In genomic region chr12:25160990-25161843, GRCm38 (mm10) we compare ENCODE assay signal across 10 mouse cellular contexts.
DNase-seq lines count a peak whose midpoint lies in the region; ATAC-seq and TF ChIP-seq lines count a peak whose summit lies in the region.
"Had no signal": no experiment of that assay in that cellular context is flagged by ENCODE, and none has a peak within 500 bp of the region (broad histone marks: within the 10 kb centered on the region; RNA-seq: fewer than 3 reads in every experiment).

No protein-coding gene starts in this region.

- WGBS in kidney, adult 2 months = 61% methylated on average over 15 of the region's 15 CpGs
- 72% methylated on average over 15 of the region's 15 CpGs for WGBS in kidney, embryonic 16.5 days
- WGBS in forebrain, postnatal 0 days = 43% methylated on average over 15 of the region's 15 CpGs
- 69% methylated on average over 15 of the region's 15 CpGs for WGBS in liver, embryonic 15.5 days (ENCODE audit: insufficient replicate concordance)

- H3K36me3 ChIP-seq in kidney, adult 2 months (ENCODE audit: control insufficient read depth, insufficient read depth, low read length) = no peaks in the 10 kb centered on the region
- no peaks in the 10 kb centered on the region for H3K36me3 ChIP-seq in kidney, embryonic 16.5 days (ENCODE audit: insufficient read depth, low read length)
- no peaks in the 10 kb centered on the region for H3K36me3 ChIP-seq in forebrain, postnatal 0 days (ENCODE audit: insufficient read depth)
- no peaks in the 10 kb centered on the region for H3K36me3 ChIP-seq in liver, embryonic 15.5 days (replicated peaks)
- H3K36me3 ChIP-seq: embryonic facial prominence, embryonic 15.5 days; G1E had no signal

- H3K27ac ChIP-seq in kidney, adult 2 months (ENCODE audit: insufficient read depth, low read depth, low read length) = no peak overlapping the region
- H3K27ac ChIP-seq in kidney, embryonic 16.5 days (ENCODE audit: low read length) = no peak overlapping the region
- H3K27ac ChIP-seq in forebrain, postnatal 0 days (ENCODE audit: low read depth, low read length) = no peak overlapping the region
- H3K27ac ChIP-seq in liver, embryonic 15.5 days (replicated peaks) = no peak overlapping the region
- H3K27ac ChIP-seq: embryonic facial prominence, embryonic 15.5 days had no signal

- peak; percentile 75 for DNase-seq in kidney, adult 2 months
- DNase-seq in brain, embryonic 18.5 days (ENCODE audit: low read depth, low spot score) = peak; percentile 12
- no peak for DNase-seq in forebrain, postnatal 0 days
- DNase-seq in cerebellum, adult 11-12 months = no peak
- DNase-seq: thymus, adult 18-20 months had no signal

- ATAC-seq in kidney, embryonic 16.5 days (ENCODE audit: low FRiP score, low TSS enrichment) = no peak
- ATAC-seq in forebrain, postnatal 0 days = peak; percentile 61
- ATAC-seq in liver, embryonic 15.5 days (ENCODE audit: insufficient read depth) = 0 out of 2 replicates have a peak, but pooled peaks have one; percentile 14
- ATAC-seq in monocyte, adult 5-6 weeks (replicated peaks; ENCODE audit: insufficient number of reproducible peaks, low FRiP score, low TSS enrichment, poor library complexity, severe bottlenecking) = no peak

- no peak overlapping the region for H3K4me3 ChIP-seq in kidney, adult 2 months (ENCODE audit: insufficient read depth, low read depth, low read length)
- H3K4me3 ChIP-seq in kidney, embryonic 16.5 days (ENCODE audit: low read length) = no peak overlapping the region
- no peak overlapping the region for H3K4me3 ChIP-seq in forebrain, postnatal 0 days (ENCODE audit: low read depth, low read length)
- no peak overlapping the region for H3K4me3 ChIP-seq in liver, embryonic 15.5 days (replicated peaks)
- H3K4me3 ChIP-seq: embryonic facial prominence, embryonic 15.5 days had no signal

- H3K27me3 ChIP-seq in kidney, adult 2 months (replicated peaks; ENCODE audit: control insufficient read depth, insufficient read depth, low read length) = no peaks in the 10 kb centered on the region
- no peaks in the 10 kb centered on the region for H3K27me3 ChIP-seq in kidney, embryonic 16.5 days (ENCODE audit: insufficient read depth, low read length)
- no peaks in the 10 kb centered on the region for H3K27me3 ChIP-seq in forebrain, postnatal 0 days (ENCODE audit: insufficient read depth, low read length)
- H3K27me3 ChIP-seq in liver, embryonic 15.5 days = no peaks in the 10 kb centered on the region
- H3K27me3 ChIP-seq: embryonic facial prominence, embryonic 15.5 days had no signal

- H3K9ac ChIP-seq in kidney, embryonic 16.5 days (replicated peaks; ENCODE audit: low read length) = no peak overlapping the region
- H3K9ac ChIP-seq in forebrain, postnatal 0 days = no peak overlapping the region
- H3K9ac ChIP-seq in liver, embryonic 15.5 days = no peak overlapping the region
- H3K9ac ChIP-seq: embryonic facial prominence, embryonic 15.5 days had no signal

- H3K4me1 ChIP-seq in kidney, adult 2 months (ENCODE audit: control insufficient read depth, insufficient read depth, low read length) = peaks cover 29% of the 10 kb centered on the region
- peaks cover 37% of the 10 kb centered on the region for H3K4me1 ChIP-seq in kidney, embryonic 16.5 days (ENCODE audit: insufficient read depth, low read length)
- no peaks in the 10 kb centered on the region for H3K4me1 ChIP-seq in forebrain, postnatal 0 days (ENCODE audit: insufficient read depth)
- H3K4me1 ChIP-seq in liver, embryonic 15.5 days (replicated peaks) = peaks cover 17% of the 10 kb centered on the region

- H3K4me2 ChIP-seq in kidney, embryonic 16.5 days (replicated peaks; ENCODE audit: low read depth, low read length) = no peak overlapping the region
- H3K4me2 ChIP-seq in forebrain, postnatal 0 days (ENCODE audit: low read depth) = no peak overlapping the region
- no peak overlapping the region for H3K4me2 ChIP-seq in liver, embryonic 15.5 days
- H3K4me2 ChIP-seq: embryonic facial prominence, embryonic 15.5 days had no signal

- H3K9me3 ChIP-seq in kidney, embryonic 16.5 days (ENCODE audit: low read length) = no peaks in the 10 kb centered on the region
- H3K9me3 ChIP-seq in forebrain, postnatal 0 days (ENCODE audit: low read length) = no peaks in the 10 kb centered on the region
- H3K9me3 ChIP-seq in liver, embryonic 15.5 days (replicated peaks) = no peaks in the 10 kb centered on the region
- H3K9me3 ChIP-seq: embryonic facial prominence, embryonic 15.5 days had no signal

- no peak for TF ChIP-seq POLR2A in kidney, adult 2 months (IDR thresholded peaks at IDR 0.05; ENCODE audit: low read depth, low read length)

- peak; percentile 66 for TF ChIP-seq CTCF in kidney, adult 2 months (conservative IDR thresholded peaks at IDR 0.05; ENCODE audit: insufficient read depth, insufficient read length, low read depth, low read length)
- TF ChIP-seq CTCF in forebrain, postnatal 0 days (IDR thresholded peaks at IDR 0.05; ENCODE audit: low read depth) = peak; percentile 30; the same call in 1 of the 2 replicates

Comparison
In these comparisons a context has a peak if more than half of its experiments do, and no peak if none do; other contexts are left out.
1. DNase-seq: peak in kidney, adult 2 months (single experiment) and brain, embryonic 18.5 days (single experiment); none in forebrain, postnatal 0 days (single experiment) and cerebellum, adult 11-12 months (single experiment).
2. ATAC-seq: peak in forebrain, postnatal 0 days (single experiment) and liver, embryonic 15.5 days (single experiment); none in kidney, embryonic 16.5 days (single experiment) and monocyte, adult 5-6 weeks (single experiment).